Mouse (Mus musculus) midbrain, embryonic 15.5 days (tissue): ENCODE measurements around the gene Scgb1c1. TPM values are rescaled to one million over a fixed set of nuclear protein-coding genes. Genes with fewer than 3 reads are reported as not detected.

Experiments used
- ATAC-seq: fragments of 200-750 bp; cut with Nextera tagmentation; replicated peaks from 2 replicates; pipeline ENCODE4 v1.8.0; 2017; ENCODE audit warnings: moderate TSS enrichment
- H3K27ac ChIP-seq: fragments of 300-500 bp; sonication (generic); 2 replicates; pipeline ENCODE4 v1.5.1; 2015; ENCODE audit warnings: mild to moderate bottlenecking, inconsistent platforms
- H3K27me3 ChIP-seq: fragments of 300-500 bp; sonication (generic); replicated peaks from 2 replicates; pipeline ENCODE4 v1.6.1; 2015; ENCODE audit warnings: inconsistent platforms
- H3K36me3 ChIP-seq: fragments of 300-500 bp; sonication (generic); replicated peaks from 2 replicates; pipeline ENCODE4 v1.6.1; 2015; ENCODE audit warnings: inconsistent platforms
- H3K4me1 ChIP-seq: fragments of 300-500 bp; sonication (generic); 2 replicates; pipeline ENCODE4 v1.6.1; 2015; ENCODE audit warnings: inconsistent platforms
- H3K4me2 ChIP-seq: fragments of 300-500 bp; sonication (generic); 2 replicates; pipeline ENCODE4 v1.6.1; 2015; ENCODE audit warnings: inconsistent platforms, mild to moderate bottlenecking, moderate library complexity
- H3K4me3 ChIP-seq: fragments of 300-500 bp; sonication (generic); 2 replicates; pipeline ENCODE4 v1.5.1; 2015; ENCODE audit warnings: mild to moderate bottlenecking, inconsistent platforms
- H3K9ac ChIP-seq: fragments of 300-500 bp; sonication (generic); 2 replicates; pipeline ENCODE4 v1.6.1; 2015; ENCODE audit warnings: mild to moderate bottlenecking, inconsistent platforms
- H3K9me3 ChIP-seq: fragments of 300-500 bp; sonication (generic); 2 replicates; pipeline ENCODE4 v1.6.1; 2016; ENCODE audit warnings: inconsistent platforms
- WGBS: fragments of 180-500 bp; shearing (Covaris S2); methylation state at CpG from one replicate; pipeline ENCODE4 v1.1.7; 2015; ENCODE audit warnings: mixed read lengths; 5-methylcytosine and 5-hydroxymethylcytosine counted together
- polyA plus RNA-seq: library from polyadenylated mRNA; unstranded; fragments of >200 nt; fragmentation: Nextera tagmentation; extraction: Ambion mirVana; gene quantifications from 2 replicates; pipeline ENCODE4 v1.2.1, GENCODE M21; 2015

Gene Scgb1c1
- polyA plus RNA-seq = not detected in 2 replicates

GRCm38 (mm10) chr7:140844905-140845665, at the start of gene Scgb1c1:
Gene Scgb1c1 (plus strand): TSS chr7:140845547.
- H3K27ac ChIP-seq = no peak within 1 kb of the TSS
- H3K9me3 ChIP-seq = no peaks in the 10 kb centered on the region
- ATAC-seq = peak; percentile 84
- H3K9ac ChIP-seq = no peak within 1 kb of the TSS
- H3K4me2 ChIP-seq = no peak within 1 kb of the TSS; the same call in 1 of the 2 replicates
- H3K36me3 ChIP-seq = no peaks in the 10 kb centered on the region
- no peaks in the 10 kb centered on the region for H3K4me1 ChIP-seq
- WGBS = 33% methylated on average over 14 of the region's 14 CpGs
- H3K27me3 ChIP-seq = peaks cover 20% of the 10 kb centered on the region
- no peak within 1 kb of the TSS for H3K4me3 ChIP-seq

DNA sequence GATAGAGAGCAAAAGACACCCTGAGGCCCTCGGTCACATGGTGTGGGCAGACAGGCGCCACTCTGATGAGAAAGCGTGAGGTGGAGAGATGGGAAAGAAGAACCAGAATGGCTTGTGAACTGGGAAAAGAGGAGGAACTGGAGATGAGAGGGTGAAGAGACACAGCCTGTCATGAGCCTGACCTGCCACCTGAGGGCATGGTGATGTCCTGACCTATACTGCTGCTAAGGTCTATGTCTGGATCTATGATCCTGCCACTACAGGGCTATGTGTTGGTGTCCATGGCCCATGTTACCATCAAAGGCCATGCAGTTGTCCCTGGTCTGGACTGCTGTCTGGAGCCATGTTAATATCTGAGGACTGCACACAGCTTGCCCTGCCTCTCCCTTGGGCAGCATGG, 47.7 kb upstream of the Scgb1c1 start:
- Histone ChIP-seq H3K9me3 (no peaks in the 10 kb centered on the region), H3K4me3 (no peak overlapping the region), H3K4me1 (no peaks in the 10 kb centered on the region), H3K9ac (no peak overlapping the region), H3K36me3 (no peaks in the 10 kb centered on the region), H3K4me2 (no peak overlapping the region), H3K27ac (no peak overlapping the region), H3K27me3 (no peaks in the 10 kb centered on the region)
- 92% methylated on average over 3 of the region's 3 CpGs for WGBS
- no peak for ATAC-seq

DNA sequence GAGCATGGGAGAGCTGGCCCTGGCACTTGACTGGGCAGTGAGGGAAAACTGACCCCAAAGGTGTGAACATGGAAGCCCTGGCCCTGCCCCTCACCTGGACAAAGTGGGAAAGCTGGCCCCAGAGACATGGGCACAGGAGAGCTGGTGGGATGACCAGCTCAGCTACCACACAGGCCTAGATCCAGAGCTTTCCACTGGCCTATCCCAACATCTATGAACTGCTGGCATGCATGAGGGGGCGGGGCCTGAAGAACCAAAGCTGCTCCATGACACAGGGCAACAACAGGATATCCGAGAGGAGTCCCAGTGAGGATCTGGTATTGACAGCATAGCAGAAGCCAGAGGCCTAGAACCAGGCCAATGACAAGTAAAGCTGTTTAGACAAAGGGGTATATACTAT, 47.1 kb upstream of the Scgb1c1 start:
- H3K4me1 ChIP-seq = no peaks in the 10 kb centered on the region
- no peak overlapping the region for H3K4me3 ChIP-seq
- WGBS = 74% methylated on average over 2 of the region's 2 CpGs
- H3K36me3 ChIP-seq = no peaks in the 10 kb centered on the region
- H3K4me2 ChIP-seq = no peak overlapping the region
- H3K27ac ChIP-seq = no peak overlapping the region
- no peak overlapping the region for H3K9ac ChIP-seq
- no peak for ATAC-seq
- no peaks in the 10 kb centered on the region for H3K9me3 ChIP-seq
- H3K27me3 ChIP-seq = no peaks in the 10 kb centered on the region

- Histone ChIP-seq H3K4me3 (no peak overlapping the region), H3K9ac (no peak overlapping the region), H3K27ac (no peak overlapping the region), H3K36me3 (peaks cover 8% of the 10 kb centered on the region; the same call in 1 of the 2 replicates), H3K4me2 (no peak overlapping the region), H3K27me3 (no peaks in the 10 kb centered on the region), H3K9me3 (no peaks in the 10 kb centered on the region), H3K4me1 (no peaks in the 10 kb centered on the region)
- WGBS = 75% methylated on average over 6 of the region's 6 CpGs
- ATAC-seq = no peak
Observed at GRCm38 (mm10) chr7:140802629-140803028, 42.7 kb upstream of the Scgb1c1 start.

- no peaks in the 10 kb centered on the region for H3K4me1 ChIP-seq
- no peak overlapping the region for H3K27ac ChIP-seq
- WGBS = 20% methylated on average over 1 of the region's 1 CpGs
- no peaks in the 10 kb centered on the region for H3K27me3 ChIP-seq
- no peaks in the 10 kb centered on the region for H3K9me3 ChIP-seq
- H3K9ac ChIP-seq = no peak overlapping the region
- peak; percentile 38; the same call in 1 of the 2 replicates for ATAC-seq
- H3K36me3 ChIP-seq = peaks cover 15% of the 10 kb centered on the region
- H3K4me2 ChIP-seq = no peak overlapping the region
- H3K4me3 ChIP-seq = no peak overlapping the region
Observed at GRCm38 (mm10) chr7:140805704-140806103, 39.6 kb upstream of the Scgb1c1 start.

GRCm38 (mm10) chr7:140810496-140810895, 34.9 kb upstream of the Scgb1c1 start:
- no peak overlapping the region for H3K27ac ChIP-seq
- H3K36me3 ChIP-seq = peaks cover 38% of the 10 kb centered on the region
- H3K4me3 ChIP-seq = no peak overlapping the region
- H3K27me3 ChIP-seq = no peaks in the 10 kb centered on the region
- no peak overlapping the region for H3K9ac ChIP-seq
- 94% methylated on average over 6 of the region's 6 CpGs for WGBS
- H3K9me3 ChIP-seq = no peaks in the 10 kb centered on the region
- no peak overlapping the region for H3K4me2 ChIP-seq
- no peaks in the 10 kb centered on the region for H3K4me1 ChIP-seq
- ATAC-seq = no peak

DNA sequence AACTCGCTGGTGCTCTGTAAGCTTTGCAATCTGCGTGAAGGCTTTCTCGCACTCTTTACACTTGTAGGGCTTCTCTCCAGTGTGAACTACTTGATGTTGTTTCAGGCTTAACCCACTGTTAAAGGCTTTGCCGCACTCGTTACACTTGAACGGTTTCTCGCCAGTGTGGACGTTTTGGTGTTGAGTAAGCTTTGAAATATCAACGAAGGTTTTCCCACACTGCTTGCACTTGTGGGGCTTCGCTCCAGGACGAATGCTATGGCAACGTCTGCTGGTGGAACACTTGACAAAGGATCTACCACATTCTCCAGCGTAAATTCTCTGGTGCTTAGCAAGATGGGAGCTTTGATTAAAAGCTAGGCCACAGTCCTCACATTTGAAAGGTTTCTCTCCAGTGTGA, 33.6 kb upstream of the Scgb1c1 start:
- ATAC-seq = no peak
- no peak overlapping the region for H3K9ac ChIP-seq
- H3K27me3 ChIP-seq = no peaks in the 10 kb centered on the region
- no peak overlapping the region for H3K4me2 ChIP-seq
- no peak overlapping the region for H3K27ac ChIP-seq
- H3K36me3 ChIP-seq = peaks cover 37% of the 10 kb centered on the region
- H3K4me1 ChIP-seq = no peaks in the 10 kb centered on the region; the same call in 1 of the 2 replicates
- H3K9me3 ChIP-seq = no peaks in the 10 kb centered on the region
- WGBS = 75% methylated on average over 13 of the region's 13 CpGs
- no peak overlapping the region for H3K4me3 ChIP-seq

GRCm38 (mm10) chr7:140812850-140813249, 32.5 kb upstream of the Scgb1c1 start:
- Histone ChIP-seq H3K4me3 (no peak overlapping the region), H3K4me2 (no peak overlapping the region), H3K36me3 (peaks cover 28% of the 10 kb centered on the region), H3K4me1 (peaks cover 11% of the 10 kb centered on the region), H3K27me3 (no peaks in the 10 kb centered on the region), H3K27ac (no peak overlapping the region), H3K9ac (no peak overlapping the region), H3K9me3 (no peaks in the 10 kb centered on the region)
- WGBS = 92% methylated on average over 12 of the region's 12 CpGs
- ATAC-seq = no peak

GRCm38 (mm10) chr7:140820173-140820572, 25.2 kb upstream of the Scgb1c1 start:
- Histone ChIP-seq H3K4me3 (0 out of 2 replicates have a peak overlapping the region, but pooled peaks have one; percentile 11), H3K9me3 (no peaks in the 10 kb centered on the region), H3K27ac (no peak overlapping the region), H3K36me3 (peaks cover 3% of the 10 kb centered on the region; the same call in 1 of the 2 replicates), H3K27me3 (no peaks in the 10 kb centered on the region), H3K4me1 (peaks cover 22% of the 10 kb centered on the region), H3K9ac (no peak overlapping the region), H3K4me2 (peak overlapping the region; percentile 37)
- no peak for ATAC-seq
- WGBS = 65% methylated on average over 4 of the region's 4 CpGs

DNA sequence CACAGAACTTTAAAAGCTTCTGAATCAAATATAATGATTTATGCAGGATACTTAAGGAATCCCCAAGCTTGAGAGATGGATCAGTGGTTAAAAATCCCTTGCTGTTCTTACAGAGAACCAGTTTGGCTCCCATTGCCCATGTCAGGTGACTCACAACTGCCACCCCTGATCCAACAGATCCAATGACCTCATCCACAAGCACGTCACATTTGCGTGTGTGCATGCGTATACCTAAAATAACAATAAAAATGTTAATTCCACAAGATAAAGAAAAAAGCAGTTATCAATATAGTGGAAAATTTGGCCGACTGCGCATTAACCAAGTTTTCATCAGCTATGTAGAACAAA, 24.1 kb upstream of the Scgb1c1 start:
- Histone ChIP-seq H3K27me3 (no peaks in the 10 kb centered on the region), H3K4me2 (peak overlapping the region; percentile 59), H3K9ac (peak overlapping the region; percentile 72), H3K4me3 (peak overlapping the region; percentile 77), H3K36me3 (peaks cover 3% of the 10 kb centered on the region; the same call in 1 of the 2 replicates), H3K9me3 (no peaks in the 10 kb centered on the region), H3K4me1 (peaks cover 22% of the 10 kb centered on the region), H3K27ac (peak overlapping the region; percentile 94)
- peak; percentile 73 for ATAC-seq
- 36% methylated on average over 5 of the region's 5 CpGs for WGBS

DNA sequence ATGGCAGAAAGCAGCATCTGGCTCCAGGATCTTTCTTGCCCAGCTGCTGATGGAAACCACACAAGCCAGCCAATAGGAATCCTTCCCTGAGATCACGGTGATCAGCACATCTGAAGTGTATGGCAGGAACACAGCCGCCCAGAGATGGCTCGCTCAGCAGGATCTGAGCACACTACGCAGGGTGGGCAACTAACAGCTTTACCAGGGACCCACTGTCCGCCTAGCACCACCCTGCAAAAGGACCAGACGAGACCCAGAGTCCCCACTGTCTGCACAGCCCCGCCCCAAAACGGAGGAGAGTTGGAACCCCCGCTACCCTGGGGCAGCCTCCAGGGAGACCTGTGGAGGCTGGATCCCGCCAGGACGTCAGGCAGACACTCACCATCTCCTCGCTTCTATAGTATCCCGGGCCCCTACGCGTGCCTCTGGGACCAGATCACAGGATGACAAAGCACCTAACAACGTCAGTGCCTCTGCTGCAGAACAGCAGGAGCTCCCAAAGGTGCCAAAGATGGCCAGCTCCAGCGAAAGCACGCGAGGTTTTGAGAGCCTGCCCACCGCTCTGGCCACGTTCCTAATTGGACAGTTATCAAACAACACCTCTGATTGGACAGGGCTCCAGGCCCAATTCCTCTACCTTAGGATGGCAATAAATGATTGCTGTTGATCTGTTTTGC, 23.6 kb upstream of the Scgb1c1 start, which contains the start of gene Zfp941:
Gene Zfp941, minus strand, starts transcription at position 526 of the 677 bp plus-strand sequence.
- peak within 1 kb of the TSS; percentile 59 for H3K4me2 ChIP-seq
- peak within 1 kb of the TSS; percentile 94 for H3K27ac ChIP-seq
- H3K27me3 ChIP-seq = no peaks in the 10 kb centered on the region
- peak; percentile 94 for ATAC-seq
- H3K9me3 ChIP-seq = no peaks in the 10 kb centered on the region
- 2% methylated on average over 21 of the region's 21 CpGs for WGBS
- H3K9ac ChIP-seq = peak within 1 kb of the TSS; percentile 72
- H3K4me1 ChIP-seq = peaks cover 22% of the 10 kb centered on the region
- peaks cover 3% of the 10 kb centered on the region; the same call in 1 of the 2 replicates for H3K36me3 ChIP-seq
- H3K4me3 ChIP-seq = peak within 1 kb of the TSS; percentile 77

- Histone ChIP-seq H3K27ac (no peak overlapping the region), H3K9me3 (no peaks in the 10 kb centered on the region), H3K27me3 (no peaks in the 10 kb centered on the region), H3K4me1 (peaks cover 13% of the 10 kb centered on the region), H3K9ac (no peak overlapping the region), H3K4me2 (no peak overlapping the region), H3K4me3 (no peak overlapping the region), H3K36me3 (peaks cover 3% of the 10 kb centered on the region; the same call in 1 of the 2 replicates)
- ATAC-seq = no peak
- WGBS = 91% methylated on average over 4 of the region's 4 CpGs
Observed at GRCm38 (mm10) chr7:140822731-140823130, 22.6 kb upstream of the Scgb1c1 start.
